Mouse (Mus musculus) spleen, adult 2 months (tissue): ENCODE results near the gene Eme1. TPM values are rescaled to one million over a fixed set of nuclear protein-coding genes. Genes with fewer than 3 reads are reported as not detected.

Experiments used
- DNase-seq, 2 experiments: peaks; one replicate each; pipeline versions ENCODE4 v3.0.0 to v3.0.0-alpha.2; 2012 to 2021; ENCODE audit warnings: low spot score in 2 of 2, low read depth in 1 of 2
- H3K27ac ChIP-seq: fragments of 200-500 bp; 2 replicates; pipeline ENCODE4 v1.5.1; 2012; ENCODE audit warnings: low read length, inconsistent platforms; ENCODE audit not compliant: insufficient read depth
- H3K27me3 ChIP-seq: fragments of 200-500 bp; 2 replicates; pipeline ENCODE4 v1.6.1; 2012; ENCODE audit warnings: mild to moderate bottlenecking, moderate library complexity, low read length, inconsistent platforms; ENCODE audit not compliant: control insufficient read depth, insufficient read depth
- H3K36me3 ChIP-seq: fragments of 200-500 bp; 2 replicates; pipeline ENCODE4 v1.6.1; 2012; ENCODE audit warnings: mild to moderate bottlenecking, low read length, inconsistent platforms; ENCODE audit not compliant: control insufficient read depth, insufficient read depth
- H3K4me1 ChIP-seq: fragments of 200-500 bp; 2 replicates; pipeline ENCODE4 v1.6.1; 2011; ENCODE audit warnings: inconsistent platforms; ENCODE audit not compliant: control insufficient read depth, insufficient read depth, insufficient read length
- H3K4me3 ChIP-seq: fragments of 200-500 bp; 2 replicates; pipeline ENCODE4 v1.5.1; 2011; ENCODE audit warnings: mild to moderate bottlenecking, inconsistent platforms; ENCODE audit not compliant: insufficient read depth, insufficient read length; ENCODE audit errors: extremely low read depth
- CTCF ChIP-seq: fragments of 200-500 bp; IDR thresholded peaks from 2 replicates; pipeline ENCODE4 v1.5.1; 2011; ENCODE audit warnings: mild to moderate bottlenecking, inconsistent platforms; ENCODE audit not compliant: insufficient read depth, insufficient read length, insufficient replicate concordance; ENCODE audit errors: extremely low read depth
- POLR2A ChIP-seq: fragments of 200-500 bp; IDR thresholded peaks from 2 replicates; pipeline ENCODE4 v1.6.1; 2011; ENCODE audit warnings: low read depth, low read length, inconsistent platforms
- WGBS: fragments of 180-500 bp; shearing (Covaris S2); methylation state at CpG from one replicate; pipeline ENCODE4 v1.1.7; 2018; 5-methylcytosine and 5-hydroxymethylcytosine counted together
- polyA plus RNA-seq: library from polyadenylated mRNA; depleted of rRNA; stranded (reverse); fragments of >200 nt; gene quantifications from 2 replicates; pipeline ENCODE4 v1.2.3, GENCODE M21; 2012

Gene Eme1
- polyA plus RNA-seq, 1 experiment, result 1.8 TPM

DNA sequence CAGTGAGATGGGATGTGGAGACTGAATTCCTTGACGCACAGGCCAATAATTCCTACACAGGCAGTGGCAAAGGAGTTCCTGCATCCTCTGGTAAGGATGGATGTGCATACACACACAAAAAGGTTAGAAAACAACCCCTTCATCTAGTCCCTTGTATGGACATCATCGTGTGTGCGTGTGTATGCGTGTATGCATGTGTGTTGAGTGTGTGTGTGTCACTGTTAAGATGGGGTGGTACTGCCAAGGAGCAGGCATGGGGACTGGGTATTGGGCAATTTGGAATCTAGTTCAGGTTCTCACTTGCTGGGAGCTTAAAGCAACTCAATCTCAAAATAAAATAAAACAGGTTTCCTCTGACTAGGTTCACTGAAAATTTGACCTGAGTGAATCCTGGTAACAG, 7.3 kb downstream of the Eme1 start:
- Histone ChIP-seq H3K27me3 (no peaks in the 10 kb centered on the region), H3K4me3 (no peak overlapping the region), H3K36me3 (peaks cover 19% of the 10 kb centered on the region), H3K4me1 (no peaks in the 10 kb centered on the region), H3K27ac (no peak overlapping the region)
- TF ChIP-seq POLR2A (no peak), CTCF (no peak)
- 97% methylated on average over 4 of the region's 4 CpGs for WGBS
- DNase-seq, result no peak

DNA sequence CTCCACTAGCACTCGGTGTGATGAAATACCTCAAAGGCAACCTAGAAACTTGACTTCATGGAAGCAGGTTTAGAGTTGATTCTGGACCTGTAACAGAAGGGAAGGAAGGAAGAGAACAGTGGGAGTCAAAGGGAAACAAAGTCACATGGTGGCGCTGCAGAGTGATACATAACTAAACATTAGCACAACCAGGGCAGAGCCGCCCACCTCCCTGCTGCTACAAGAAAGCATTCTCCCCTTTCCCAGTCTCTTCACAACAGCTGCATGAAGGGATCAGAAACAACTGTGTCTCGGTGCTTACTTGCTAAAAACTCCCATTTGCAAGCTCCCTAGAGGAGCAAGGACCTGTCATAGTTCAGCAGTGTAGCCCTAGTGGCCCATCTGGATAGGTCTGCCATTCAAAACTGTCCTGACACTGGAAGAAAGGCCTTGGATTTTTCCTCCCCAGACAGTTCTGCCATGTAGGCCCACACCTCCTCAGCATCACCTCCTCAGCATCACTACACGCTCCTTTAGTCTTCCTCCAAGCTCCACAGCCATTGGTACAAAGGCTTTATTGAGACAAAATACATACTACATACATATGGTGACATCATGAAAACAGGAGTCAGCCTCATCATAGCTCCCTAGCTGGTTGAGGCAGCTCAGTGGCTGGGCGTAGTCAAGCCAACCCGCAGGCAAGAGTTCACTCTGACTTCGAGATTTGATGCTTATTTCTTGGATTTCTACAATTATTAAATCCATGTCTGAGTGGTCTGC, 9.1 kb downstream of the Eme1 start:
- no peak for TF ChIP-seq POLR2A
- TF ChIP-seq CTCF, result no peak
- no peak overlapping the region for H3K4me3 ChIP-seq
- H3K27ac ChIP-seq, result no peak overlapping the region
- H3K27me3 ChIP-seq, result no peaks in the 10 kb centered on the region
- no peaks in the 10 kb centered on the region for H3K4me1 ChIP-seq
- WGBS, result 93% methylated on average over 8 of the region's 8 CpGs
- DNase-seq, result no peak
- peaks cover 34% of the 10 kb centered on the region for H3K36me3 ChIP-seq

DNA sequence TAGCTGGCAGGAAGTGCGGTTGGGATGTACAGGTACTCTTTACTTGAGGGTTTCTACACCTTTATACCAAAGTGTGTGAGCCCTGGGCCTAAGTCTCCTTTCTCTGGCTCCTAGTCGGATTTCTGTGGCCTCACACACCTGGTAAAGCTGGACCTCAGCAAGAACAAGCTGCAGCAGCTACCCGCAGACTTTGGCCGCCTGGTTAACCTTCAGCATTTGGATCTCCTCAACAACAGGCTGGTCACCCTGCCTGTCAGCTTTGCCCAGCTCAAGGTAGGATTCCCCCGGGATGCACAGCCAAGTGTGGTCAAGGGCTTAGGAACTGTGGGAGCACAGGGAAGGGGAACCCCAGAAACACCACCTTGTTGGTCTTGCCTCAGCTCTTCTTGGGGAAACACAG, 19.3 kb downstream of the Eme1 start:
- no peak for TF ChIP-seq CTCF
- no peak for TF ChIP-seq POLR2A
- Histone ChIP-seq H3K4me1 (peaks cover 6% of the 10 kb centered on the region; the same call in 1 of the 2 replicates), H3K4me3 (no peak overlapping the region), H3K27ac (no peak overlapping the region), H3K36me3 (peaks cover 48% of the 10 kb centered on the region), H3K27me3 (no peaks in the 10 kb centered on the region)
- 86% methylated on average over 5 of the region's 5 CpGs for WGBS
- no peak for DNase-seq

DNA sequence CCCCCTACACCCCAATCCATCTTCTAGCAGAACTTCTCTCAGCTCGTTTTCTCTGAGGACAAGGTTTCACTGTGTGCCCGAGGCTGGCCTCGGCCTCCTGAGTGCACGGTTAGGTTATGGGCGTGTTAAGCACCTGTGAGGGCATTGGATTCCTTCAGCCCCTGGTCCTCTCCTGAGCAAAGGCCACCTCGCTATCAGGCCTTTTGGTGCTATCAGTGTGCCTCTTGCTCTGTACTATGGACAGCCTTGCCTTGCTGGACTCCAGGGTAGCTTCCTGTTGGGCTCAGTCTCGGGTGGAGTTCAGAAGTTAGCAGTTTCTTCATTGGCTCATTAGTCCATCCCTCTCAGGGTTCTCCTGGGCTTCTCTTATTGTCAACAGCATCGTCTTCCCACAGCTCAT, 20.8 kb downstream of the Eme1 start:
- TF ChIP-seq CTCF (no peak), POLR2A (no peak)
- H3K36me3 ChIP-seq, result peaks cover 39% of the 10 kb centered on the region
- H3K27ac ChIP-seq, result no peak overlapping the region
- H3K27me3 ChIP-seq, result no peaks in the 10 kb centered on the region
- H3K4me3 ChIP-seq, result no peak overlapping the region
- DNase-seq, result no peak
- 95% methylated on average over 8 of the region's 8 CpGs for WGBS
- H3K4me1 ChIP-seq, result peaks cover 6% of the 10 kb centered on the region; the same call in 1 of the 2 replicates

DNA sequence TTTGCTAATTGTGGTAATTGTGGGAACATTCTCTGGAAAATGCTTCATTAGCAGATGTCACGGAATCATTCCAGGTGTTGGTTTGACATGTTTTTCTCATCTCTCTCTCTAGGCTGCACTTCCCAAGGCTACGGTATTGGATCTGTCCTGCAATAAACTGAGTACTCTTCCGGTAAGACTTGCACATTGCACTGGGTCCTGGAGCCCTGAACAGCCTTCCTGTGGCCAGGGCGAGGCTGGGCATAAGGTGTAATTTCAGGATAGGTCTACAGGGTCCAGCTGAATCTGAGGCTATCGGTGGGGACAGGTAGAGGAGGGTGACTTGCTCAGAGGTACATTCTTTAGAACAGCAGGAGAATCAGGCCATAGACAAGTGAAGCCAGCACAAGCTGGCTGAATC, 21.8 kb downstream of the Eme1 start:
- DNase-seq, result no peak
- H3K4me1 ChIP-seq, result peaks cover 6% of the 10 kb centered on the region; the same call in 1 of the 2 replicates
- TF ChIP-seq CTCF, result no peak
- TF ChIP-seq POLR2A, result no peak
- no peak overlapping the region for H3K27ac ChIP-seq
- no peaks in the 10 kb centered on the region for H3K27me3 ChIP-seq
- H3K36me3 ChIP-seq, result peaks cover 35% of the 10 kb centered on the region
- WGBS, result 95% methylated on average over 5 of the region's 5 CpGs
- no peak overlapping the region for H3K4me3 ChIP-seq

DNA sequence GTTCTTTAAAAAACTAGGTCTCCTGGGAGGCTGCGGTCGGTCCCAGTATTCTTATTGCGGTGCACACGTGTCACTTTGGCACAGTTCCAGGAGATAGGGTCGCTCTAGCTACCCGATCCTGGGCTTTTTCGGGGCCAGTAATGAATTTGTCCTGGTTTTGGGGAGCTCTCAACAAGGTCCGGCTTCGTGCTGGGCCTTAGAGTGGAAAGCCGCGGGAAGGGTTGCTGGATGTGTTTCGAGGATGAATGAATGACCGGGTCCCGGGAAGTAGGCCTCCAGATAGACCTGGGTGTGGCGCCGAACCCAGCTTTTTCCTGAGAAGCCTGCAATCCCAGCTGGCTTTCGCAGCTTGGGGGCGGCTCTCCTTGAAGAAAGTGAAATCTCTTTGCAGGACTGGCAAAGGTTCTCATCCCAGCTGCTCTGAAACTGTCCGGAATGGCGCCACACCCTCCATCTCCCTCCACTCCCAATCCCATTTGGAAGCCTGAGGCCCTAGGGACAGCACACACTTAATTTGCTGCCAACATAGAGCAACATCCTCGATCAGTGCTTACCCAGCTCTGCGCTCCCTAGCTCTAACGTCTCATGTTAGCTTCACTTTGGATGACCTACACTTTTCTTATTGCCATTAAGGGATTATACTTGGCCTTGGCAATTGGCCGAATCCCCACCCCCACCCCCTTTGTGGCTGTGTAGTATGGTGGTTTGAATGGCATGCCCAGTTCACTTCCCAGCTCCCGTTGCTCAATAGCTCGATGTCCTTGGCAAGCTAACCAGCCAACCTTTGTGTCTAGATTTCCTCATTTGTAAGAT, 23.4 kb downstream of the Eme1 start:
- Histone ChIP-seq H3K36me3 (peaks cover 22% of the 10 kb centered on the region), H3K4me3 (peak overlapping the region; percentile 74), H3K27me3 (no peaks in the 10 kb centered on the region), H3K4me1 (peaks cover 6% of the 10 kb centered on the region; the same call in 1 of the 2 replicates), H3K27ac (no peak overlapping the region)
- no peak for TF ChIP-seq POLR2A
- no peak for TF ChIP-seq CTCF
- peak in 1 of 2 experiments; percentile 8 for DNase-seq
- WGBS, result 15% methylated on average over 26 of the region's 26 CpGs
